Comparison of ENCODE assay signal across 25 mouse cellular contexts in the genomic region with DNA sequence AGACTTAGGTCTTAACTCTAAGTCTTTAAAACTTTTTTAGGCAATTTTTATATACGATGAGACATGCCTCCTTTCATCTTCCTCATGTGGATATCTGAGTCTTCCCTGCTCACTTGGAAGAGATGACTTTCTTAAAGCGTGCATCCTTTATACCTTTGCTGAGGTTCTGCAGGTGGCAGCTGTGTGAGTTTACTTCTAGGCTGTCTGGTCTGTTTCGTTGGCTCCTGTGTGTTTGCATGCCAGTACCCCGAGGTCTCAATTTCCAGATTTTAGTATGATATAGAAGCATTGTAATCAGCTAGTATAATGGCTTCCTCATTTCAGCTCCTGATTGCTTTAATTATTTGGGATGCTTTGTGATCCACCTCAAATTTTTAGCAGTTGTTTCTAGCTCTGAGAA.
"Had no signal": no experiment of that assay in that cellular context is flagged by ENCODE, and none has a peak within 500 bp of the region (broad histone marks: within the 10 kb centered on the region; RNA-seq: fewer than 3 reads in every experiment).

No protein-coding gene starts in this region.

- H3K27ac ChIP-seq: heart, adult 2 months; heart, embryonic 13.5 days; heart, embryonic 15.5 days; hindbrain, embryonic 13.5 days; hindbrain, embryonic 15.5 days; hindbrain, postnatal 0 days; kidney, embryonic 15.5 days; layer of hippocampus, adult 2 months; left cerebral cortex, adult 2 months; limb, embryonic 10.5 days; limb, embryonic 12.5 days had no signal

- H3K36me3 ChIP-seq: heart, embryonic 13.5 days; heart, embryonic 15.5 days; hindbrain, embryonic 13.5 days; hindbrain, embryonic 15.5 days; kidney, embryonic 15.5 days; limb, embryonic 10.5 days; limb, embryonic 12.5 days had no signal

- H3K4me2 ChIP-seq: heart, embryonic 11.5 days; heart, embryonic 13.5 days; heart, embryonic 15.5 days; kidney, embryonic 15.5 days; limb, embryonic 12.5 days; liver, embryonic 11.5 days had no signal

- DNase-seq: gastrocnemius, postnatal 14 days; gastrocnemius, postnatal 36 days; heart, adult 11 months; heart, adult 2 months; heart, postnatal 36 days; kidney, adult 11 months; kidney, adult 2 months; kidney, adult 9 months; kidney, postnatal 10 days; kidney, postnatal 25 days; kidney, postnatal 4 days; liver had no signal

- H3K9ac ChIP-seq: heart, embryonic 13.5 days; heart, embryonic 15.5 days; hindbrain, embryonic 13.5 days; hindbrain, embryonic 15.5 days; kidney, embryonic 15.5 days; limb, embryonic 12.5 days had no signal

- H3K27me3 ChIP-seq: heart, embryonic 13.5 days; heart, embryonic 15.5 days; hindbrain, embryonic 13.5 days; hindbrain, embryonic 15.5 days; kidney, embryonic 15.5 days; limb, embryonic 12.5 days had no signal

- ATAC-seq: hindbrain, postnatal 0 days; intestine, embryonic 16.5 days had no signal

- H3K9me3 ChIP-seq: heart, embryonic 13.5 days; heart, embryonic 15.5 days; hindbrain, embryonic 13.5 days; hindbrain, embryonic 15.5 days; kidney, embryonic 15.5 days; limb, embryonic 10.5 days; limb, embryonic 12.5 days had no signal

- H3K4me1 ChIP-seq: kidney, embryonic 15.5 days had no signal

- H3K4me3 ChIP-seq: heart, adult 2 months; heart, embryonic 13.5 days; heart, embryonic 15.5 days; hindbrain, embryonic 13.5 days; hindbrain, embryonic 15.5 days; kidney, embryonic 15.5 days; layer of hippocampus, adult 2 months; left cerebral cortex, adult 2 months; limb, embryonic 10.5 days; limb, embryonic 12.5 days had no signal
